Mouse (Mus musculus): ENCODE data around the gene Clec11a. TPM values are rescaled to one million over a fixed set of nuclear protein-coding genes. Genes with fewer than 3 reads are reported as not detected.

Clec11a gene
- polyA plus RNA-seq, 1 experiment: 4.0 TPM

- peaks cover 11% of the 10 kb centered on the region for H3K27me3 ChIP-seq (ENCODE audit: control insufficient read depth, insufficient read depth, low read length)
- TF ChIP-seq POLR2A (IDR thresholded peaks at IDR 0.05; ENCODE audit: low read depth, low read length) (no peak), CTCF (IDR thresholded peaks at IDR 0.05; ENCODE audit: extremely low read depth, insufficient read depth, insufficient read length, insufficient replicate concordance) (no peak)
- H3K36me3 ChIP-seq (ENCODE audit: control insufficient read depth, insufficient read depth, low read length): no peaks in the 10 kb centered on the region
- no peak overlapping the region for H3K4me3 ChIP-seq (ENCODE audit: extremely low read depth, insufficient read depth, insufficient read length)
- WGBS: 62% methylated on average over 6 of the region's 6 CpGs
- H3K27ac ChIP-seq (ENCODE audit: insufficient read depth, low read length): no peak overlapping the region
- peaks cover 3% of the 10 kb centered on the region; the same call in 1 of the 2 replicates for H3K4me1 ChIP-seq (ENCODE audit: control insufficient read depth, insufficient read depth, insufficient read length)
- no peak for DNase-seq (ENCODE audit: low read depth in 1 of 2, low spot score in 2 of 2)
These were observed 33.5 kb upstream of the Clec11a start for GRCm38 (mm10) chr7:44340226-44340625.

GRCm38 (mm10) chr7:44337121-44337849 is 30.6 kb upstream of the Clec11a start:
- no peak overlapping the region for H3K4me3 ChIP-seq (ENCODE audit: extremely low read depth, insufficient read depth, insufficient read length)
- no peaks in the 10 kb centered on the region for H3K36me3 ChIP-seq (ENCODE audit: control insufficient read depth, insufficient read depth, low read length)
- 8% methylated on average over 32 of the region's 32 CpGs for WGBS
- no peak overlapping the region for H3K27ac ChIP-seq (ENCODE audit: insufficient read depth, low read length)
- TF ChIP-seq CTCF (IDR thresholded peaks at IDR 0.05; ENCODE audit: extremely low read depth, insufficient read depth, insufficient read length, insufficient replicate concordance): no peak
- no peak for TF ChIP-seq POLR2A (IDR thresholded peaks at IDR 0.05; ENCODE audit: low read depth, low read length)
- H3K27me3 ChIP-seq (ENCODE audit: control insufficient read depth, insufficient read depth, low read length): peaks cover 11% of the 10 kb centered on the region
- H3K4me1 ChIP-seq (ENCODE audit: control insufficient read depth, insufficient read depth, insufficient read length): no peaks in the 10 kb centered on the region
- DNase-seq (ENCODE audit: low read depth in 1 of 2, low spot score in 2 of 2): no peak

- DNase-seq (ENCODE audit: low read depth in 1 of 2, low spot score in 2 of 2): no peak
- Histone ChIP-seq H3K36me3 (ENCODE audit: control insufficient read depth, insufficient read depth, low read length) (no peaks in the 10 kb centered on the region), H3K27me3 (ENCODE audit: control insufficient read depth, insufficient read depth, low read length) (peaks cover 11% of the 10 kb centered on the region), H3K4me3 (ENCODE audit: extremely low read depth, insufficient read depth, insufficient read length) (no peak overlapping the region), H3K27ac (ENCODE audit: insufficient read depth, low read length) (no peak overlapping the region), H3K4me1 (ENCODE audit: control insufficient read depth, insufficient read depth, insufficient read length) (no peaks in the 10 kb centered on the region)
- 11% methylated on average over 48 of the region's 54 CpGs for WGBS
- TF ChIP-seq POLR2A (IDR thresholded peaks at IDR 0.05; ENCODE audit: low read depth, low read length) (no peak), CTCF (IDR thresholded peaks at IDR 0.05; ENCODE audit: extremely low read depth, insufficient read depth, insufficient read length, insufficient replicate concordance) (no peak)
These were observed 29.6 kb upstream of the Clec11a start for GRCm38 (mm10) chr7:44336046-44337021.

- no peak for DNase-seq (ENCODE audit: low read depth in 1 of 2, low spot score in 2 of 2)
- Histone ChIP-seq H3K27ac (ENCODE audit: insufficient read depth, low read length) (no peak overlapping the region), H3K27me3 (ENCODE audit: control insufficient read depth, insufficient read depth, low read length) (peaks cover 11% of the 10 kb centered on the region), H3K4me3 (ENCODE audit: extremely low read depth, insufficient read depth, insufficient read length) (no peak overlapping the region), H3K36me3 (ENCODE audit: control insufficient read depth, insufficient read depth, low read length) (no peaks in the 10 kb centered on the region), H3K4me1 (ENCODE audit: control insufficient read depth, insufficient read depth, insufficient read length) (no peaks in the 10 kb centered on the region)
- TF ChIP-seq CTCF (IDR thresholded peaks at IDR 0.05; ENCODE audit: extremely low read depth, insufficient read depth, insufficient read length, insufficient replicate concordance) (no peak), POLR2A (IDR thresholded peaks at IDR 0.05; ENCODE audit: low read depth, low read length) (no peak)
- 11% methylated on average over 34 of the region's 40 CpGs for WGBS
These were observed 28.6 kb upstream of the Clec11a start for GRCm38 (mm10) chr7:44335031-44335878.

- Histone ChIP-seq H3K36me3 (ENCODE audit: control insufficient read depth, insufficient read depth, low read length) (no peaks in the 10 kb centered on the region), H3K27ac (ENCODE audit: insufficient read depth, low read length) (no peak overlapping the region), H3K4me3 (ENCODE audit: extremely low read depth, insufficient read depth, insufficient read length) (no peak overlapping the region), H3K27me3 (ENCODE audit: control insufficient read depth, insufficient read depth, low read length) (peaks cover 11% of the 10 kb centered on the region), H3K4me1 (ENCODE audit: control insufficient read depth, insufficient read depth, insufficient read length) (no peaks in the 10 kb centered on the region)
- 64% methylated on average over 14 of the region's 14 CpGs for WGBS
- no peak for TF ChIP-seq POLR2A (IDR thresholded peaks at IDR 0.05; ENCODE audit: low read depth, low read length)
- TF ChIP-seq CTCF (IDR thresholded peaks at IDR 0.05; ENCODE audit: extremely low read depth, insufficient read depth, insufficient read length, insufficient replicate concordance): no peak
- DNase-seq (ENCODE audit: low read depth in 1 of 2, low spot score in 2 of 2): no peak
These were observed 27.4 kb upstream of the Clec11a start for GRCm38 (mm10) chr7:44334139-44334538.

- peaks cover 11% of the 10 kb centered on the region for H3K27me3 ChIP-seq (ENCODE audit: control insufficient read depth, insufficient read depth, low read length)
- no peak for TF ChIP-seq CTCF (IDR thresholded peaks at IDR 0.05; ENCODE audit: extremely low read depth, insufficient read depth, insufficient read length, insufficient replicate concordance)
- no peak for TF ChIP-seq POLR2A (IDR thresholded peaks at IDR 0.05; ENCODE audit: low read depth, low read length)
These were observed 25.6 kb upstream of the Clec11a start for GRCm38 (mm10) chr7:44332336-44332735.

More at GRCm38 (mm10) chr7:44332336-44332735, 25.6 kb upstream of the Clec11a start:
- Histone ChIP-seq H3K4me3 (ENCODE audit: extremely low read depth, insufficient read depth, insufficient read length) (no peak overlapping the region), H3K36me3 (ENCODE audit: control insufficient read depth, insufficient read depth, low read length) (no peaks in the 10 kb centered on the region), H3K27ac (ENCODE audit: insufficient read depth, low read length) (no peak overlapping the region), H3K4me1 (ENCODE audit: control insufficient read depth, insufficient read depth, insufficient read length) (no peaks in the 10 kb centered on the region)
- DNase-seq (ENCODE audit: low read depth in 1 of 2, low spot score in 2 of 2): no peak
- 36% methylated on average over 3 of the region's 3 CpGs for WGBS

All from spleen, adult 2 months (tissue).